Comparison of ENCODE assay signal across 18 mouse cellular contexts in genomic region chr19:11969155-11970050, GRCm38 (mm10). TPM values are rescaled to one million over a fixed set of nuclear protein-coding genes. Genes with fewer than 3 reads are reported as not detected.
DNase-seq lines count a peak whose midpoint lies in the region; ATAC-seq and TF ChIP-seq lines count a peak whose summit lies in the region.
"Had no signal": no experiment of that assay in that cellular context is flagged by ENCODE, and none has a peak within 500 bp of the region (broad histone marks: within the 10 kb centered on the region; RNA-seq: fewer than 3 reads in every experiment).

No protein-coding gene starts in this region.

- WGBS in neural tube, embryonic 13.5 days, result 72% methylated on average over 9 of the region's 9 CpGs
- WGBS in neural tube, embryonic 15.5 days, result 75% methylated on average over 9 of the region's 9 CpGs

- no peaks in the 10 kb centered on the region for H3K27me3 ChIP-seq in neural tube, embryonic 13.5 days
- no peaks in the 10 kb centered on the region for H3K27me3 ChIP-seq in neural tube, embryonic 15.5 days (replicated peaks)
- H3K27me3 ChIP-seq: embryonic facial prominence, embryonic 12.5 days; forebrain, embryonic 12.5 days; hindbrain, embryonic 13.5 days had no signal

- TF ChIP-seq CTCF in gastrocnemius, adult 2 months (IDR thresholded peaks at IDR 0.05), result no peak

- no peaks in the 10 kb centered on the region for H3K9me3 ChIP-seq in neural tube, embryonic 13.5 days
- no peaks in the 10 kb centered on the region for H3K9me3 ChIP-seq in neural tube, embryonic 15.5 days (replicated peaks)
- H3K9me3 ChIP-seq: embryonic facial prominence, embryonic 12.5 days; forebrain, embryonic 12.5 days; hindbrain, embryonic 13.5 days had no signal

- peaks cover 31% of the 10 kb centered on the region for H3K4me1 ChIP-seq in neural tube, embryonic 13.5 days (replicated peaks)
- peaks cover 33% of the 10 kb centered on the region for H3K4me1 ChIP-seq in neural tube, embryonic 15.5 days

- peaks cover 42% of the 10 kb centered on the region for H3K36me3 ChIP-seq in neural tube, embryonic 13.5 days
- H3K36me3 ChIP-seq in neural tube, embryonic 15.5 days, result peaks cover 42% of the 10 kb centered on the region

- H3K27ac ChIP-seq in gastrocnemius, adult 2 months, result peak overlapping the region; percentile 94
- H3K27ac ChIP-seq in neural tube, embryonic 13.5 days (replicated peaks), result no peak overlapping the region
- no peak overlapping the region for H3K27ac ChIP-seq in neural tube, embryonic 15.5 days (replicated peaks)
- H3K27ac ChIP-seq: embryonic facial prominence, embryonic 12.5 days; forebrain, embryonic 12.5 days; hindbrain, embryonic 13.5 days had no signal

- ATAC-seq in neural tube, embryonic 13.5 days (ENCODE audit: low read depth), result no peak
- ATAC-seq in neural tube, embryonic 15.5 days (ENCODE audit: low FRiP score), result no peak
- ATAC-seq in activated CD4-positive, CD25-positive, alpha-beta regulatory T cell, adult 4 months, result no peak
- ATAC-seq: intestine, embryonic 16.5 days had no signal

- H3K9ac ChIP-seq in neural tube, embryonic 13.5 days, result peak overlapping the region; percentile 38; the same call in 1 of the 2 replicates
- no peak overlapping the region for H3K9ac ChIP-seq in neural tube, embryonic 15.5 days (replicated peaks)
- H3K9ac ChIP-seq: embryonic facial prominence, embryonic 12.5 days; forebrain, embryonic 12.5 days; hindbrain, embryonic 13.5 days; lung, embryonic 14.5 days had no signal

- DNase-seq in gastrocnemius, adult 2 months, result peak; percentile 36
- DNase-seq in gastrocnemius, postnatal 10 days, result no peak
- DNase-seq in heart, postnatal 10 days, result peak; percentile 41 to 50
- no peak for DNase-seq in c-Kit-positive CD71-positive TER-119-positive erythroid progenitor cells, embryonic 14.5 days (ENCODE audit: low spot score)
- no peak for DNase-seq in B cell, adult 2 months
- DNase-seq: adrenal gland, postnatal 10 days; cerebellum, postnatal 25 days; kidney, postnatal 14 days; liver; lung, embryonic 14.5 days; right cerebral cortex, postnatal 4 days had no signal

- peak overlapping the region; percentile 53 for H3K4me3 ChIP-seq in gastrocnemius, adult 2 months
- H3K4me3 ChIP-seq in neural tube, embryonic 13.5 days, result no peak overlapping the region
- no peak overlapping the region for H3K4me3 ChIP-seq in neural tube, embryonic 15.5 days (replicated peaks)
- H3K4me3 ChIP-seq: embryonic facial prominence, embryonic 12.5 days; forebrain, embryonic 12.5 days; hindbrain, embryonic 13.5 days had no signal

- intact Hi-C loops in gastrocnemius, adult 2 months (cut with DNase I), result no loop called here
- intact Hi-C loops in heart, postnatal 10 days (cut with DNase I), result no loop called here

- H3K4me2 ChIP-seq in neural tube, embryonic 13.5 days, result no peak overlapping the region
- H3K4me2 ChIP-seq in neural tube, embryonic 15.5 days, result no peak overlapping the region
- H3K4me2 ChIP-seq: embryonic facial prominence, embryonic 12.5 days; forebrain, embryonic 12.5 days; hindbrain, embryonic 13.5 days; lung, embryonic 14.5 days had no signal

RNA-seq across cellular contexts. Expression of gene Osbp, which starts 3.7 kb away (rescaled TPM):
- total RNA-seq in gastrocnemius, adult 2 months (2021), result 10 to 100 TPM; 54.3 to 62.9 TPM
- 10 to 100 TPM; 77.5 to 77.9 TPM for total RNA-seq in gastrocnemius, postnatal 10 days (2021)
- 4.5 and 4.7 TPM in 2 replicates for polyA plus RNA-seq in neural tube, embryonic 13.5 days (2015; fragmentation: Nextera tagmentation; extraction: Ambion mirVana)
- polyA plus RNA-seq in neural tube, embryonic 15.5 days (2015; fragmentation: Nextera tagmentation; extraction: Ambion mirVana), result 3.4 and 3.8 TPM in 2 replicates
- total RNA-seq in heart, postnatal 10 days (2021), result 10 to 100 TPM; 74.0 to 83.6 TPM
- 1 to 10 TPM; 6.7 to 7.3 TPM for polyA plus RNA-seq in activated CD4-positive, CD25-positive, alpha-beta regulatory T cell, adult 4 months (2017; shearing (Covaris generic))

RNA-seq across cellular contexts. Expression of gene Patl1, which starts 57.2 kb away (rescaled TPM):
- total RNA-seq in gastrocnemius, adult 2 months (2021), result 10 to 100 TPM; 24.3 to 29.3 TPM
- total RNA-seq in gastrocnemius, postnatal 10 days (2021), result 10 to 100 TPM; 25.1 to 28.3 TPM
- polyA plus RNA-seq in neural tube, embryonic 13.5 days (2015; fragmentation: Nextera tagmentation; extraction: Ambion mirVana), result 15.8 and 18.3 TPM in 2 replicates
- 13.3 and 15.2 TPM in 2 replicates for polyA plus RNA-seq in neural tube, embryonic 15.5 days (2015; fragmentation: Nextera tagmentation; extraction: Ambion mirVana)
- total RNA-seq in heart, postnatal 10 days (2021), result 10 to 100 TPM; 33.2 to 33.8 TPM
- 10 to 100 TPM; 14.5 to 15.9 TPM for polyA plus RNA-seq in activated CD4-positive, CD25-positive, alpha-beta regulatory T cell, adult 4 months (2017; shearing (Covaris generic))

Comparison
In these comparisons a context has a peak if more than half of its experiments do, and no peak if none do; other contexts are left out.
1. DNase-seq: peak in gastrocnemius, adult 2 months (single experiment) and heart, postnatal 10 days (2 of 2); none in gastrocnemius, postnatal 10 days (single experiment), c-Kit-positive CD71-positive TER-119-positive erythroid progenitor cells, embryonic 14.5 days (single experiment) and B cell, adult 2 months (0 of 2).